Mouse (Mus musculus) embryonic fibroblast, embryonic 13.5 days (primary cell): Measurements from ENCODE around the gene Krt25.

Experiments used
- CTCF ChIP-seq: IDR thresholded peaks from 2 replicates; pipeline ENCODE4 v1.5.1; 2011; ENCODE audit warnings: mild to moderate bottlenecking, control low read depth, low read length, moderate library complexity, borderline replicate concordance; ENCODE audit not compliant: insufficient read depth
- POLR2A ChIP-seq: IDR thresholded peaks from 2 replicates; pipeline ENCODE4 v1.6.1; 2011; ENCODE audit warnings: low read depth, mild to moderate bottlenecking, control low read depth, low read length, moderate library complexity

GRCm38 (mm10) chr11:99351004-99351403 lies 28.3 kb upstream of the Krt25 start, which contains the start of gene Krt27:
- TF ChIP-seq CTCF (no peak), POLR2A (no peak)
